Mouse (Mus musculus) CH12.LX (cell line): ENCODE measurements around the gene Gmnn. TPM values are rescaled to one million over a fixed set of nuclear protein-coding genes. Genes with fewer than 3 reads are reported as not detected.

Experiments
- DNase-seq: peaks from one replicate; pipeline ENCODE4 v3.0.0-alpha.2; 2013; ENCODE audit errors: extremely low read depth
- H3K27ac ChIP-seq: 2 replicates; pipeline ENCODE4 v1.5.1; 2012; ENCODE audit warnings: low read depth, mild to moderate bottlenecking, control low read depth, moderate library complexity; ENCODE audit not compliant: insufficient read depth
- H3K27me3 ChIP-seq: replicated peaks from 2 replicates; pipeline ENCODE3; 2012; ENCODE audit warnings: inconsistent platforms
- H3K36me3 ChIP-seq, 2 experiments: replicated peaks in 1 of 2; 2 replicates each; pipeline versions ENCODE3 to v1.6.1; 2012; ENCODE audit warnings: inconsistent platforms in 1 of 2, low read length in 1 of 2, mild to moderate bottlenecking in 1 of 2, mixed read lengths in 1 of 2, moderate library complexity in 1 of 2; ENCODE audit not compliant: control insufficient read depth in 1 of 2, insufficient read depth in 1 of 2
- H3K4me1 ChIP-seq, 2 experiments: 2 replicates each; pipeline ENCODE4 v1.6.1; 2012; ENCODE audit warnings: inconsistent platforms in 1 of 2, moderate library complexity in 1 of 2; ENCODE audit not compliant: insufficient read depth in 2 of 2, control insufficient read depth in 1 of 2
- H3K4me2 ChIP-seq: 2 replicates; pipeline ENCODE4 v1.6.1; 2012; ENCODE audit warnings: low read depth, mild to moderate bottlenecking, control low read depth; ENCODE audit not compliant: poor library complexity, insufficient read depth, severe bottlenecking
- H3K4me3 ChIP-seq, 3 experiments: fragments of 150-350 bp in 1 of 3; sonication (generic) in 1 of 3; replicated peaks in 1 of 3; 2 replicates each; pipeline versions ENCODE3 to v1.5.1; 2011 to 2012; ENCODE audit warnings: low read depth in 2 of 3, low read length in 2 of 3, mild to moderate bottlenecking in 2 of 3, moderate library complexity in 2 of 3, control low read depth in 1 of 3, improper control_type of control experiment in 1 of 3, inconsistent platforms in 1 of 3, mixed read lengths in 1 of 3; ENCODE audit not compliant: poor library complexity in 1 of 3
- H3K79me2 ChIP-seq: replicated peaks from 2 replicates; pipeline ENCODE4 v1.6.1; 2012; ENCODE audit warnings: mild to moderate bottlenecking, moderate library complexity; ENCODE audit not compliant: control insufficient read depth, poor library complexity, insufficient read depth, severe bottlenecking; ENCODE audit errors: extremely low read depth
- H3K9ac ChIP-seq: 2 replicates; pipeline ENCODE4 v1.6.1; 2012; ENCODE audit warnings: low read depth, mild to moderate bottlenecking, control low read depth, moderate library complexity; ENCODE audit not compliant: insufficient read depth
- H3K9me3 ChIP-seq: replicated peaks from 2 replicates; pipeline ENCODE3; 2012; ENCODE audit warnings: low read length, inconsistent platforms, mixed read lengths
- BHLHE40 ChIP-seq: IDR thresholded peaks from 2 replicates; pipeline ENCODE4 v1.6.1; 2011; ENCODE audit warnings: mild to moderate bottlenecking, low read depth, low read length, improper control_type of control experiment
- CHD2 ChIP-seq: IDR thresholded peaks from 2 replicates; pipeline ENCODE4 v1.6.1; 2011; ENCODE audit warnings: low read length, improper control_type of control experiment
- E2F4 ChIP-seq: IDR thresholded peaks from 2 replicates; pipeline ENCODE4 v1.6.1; 2011; ENCODE audit warnings: low read depth, low read length, improper control_type of control experiment; ENCODE audit not compliant: insufficient replicate concordance
- ELF1 ChIP-seq: IDR thresholded peaks from 2 replicates; pipeline ENCODE4 v1.6.1; 2014; ENCODE audit warnings: low read depth, mild to moderate bottlenecking, inconsistent platforms, low read length, improper control_type of control experiment
- ETS1 ChIP-seq: conservative IDR thresholded peaks from 2 replicates; pipeline ENCODE4 v1.6.1; 2012; ENCODE audit warnings: low read depth, mild to moderate bottlenecking, inconsistent platforms, low read length, improper control_type of control experiment, moderate library complexity
- HCFC1 ChIP-seq: IDR thresholded peaks from 2 replicates; pipeline ENCODE4 v1.6.1; 2012; ENCODE audit warnings: low read depth, mild to moderate bottlenecking, inconsistent platforms, low read length, improper control_type of control experiment
- IRF4 ChIP-seq: IDR thresholded peaks from 2 replicates; pipeline ENCODE4 v1.6.1; 2014; ENCODE audit warnings: low read depth, mild to moderate bottlenecking, inconsistent platforms, low read length, improper control_type of control experiment
- JUN ChIP-seq: IDR thresholded peaks from 2 replicates; pipeline ENCODE4 v1.6.1; 2011; ENCODE audit warnings: low read depth, mild to moderate bottlenecking, low read length, improper control_type of control experiment, moderate library complexity; ENCODE audit not compliant: insufficient read depth
- JUND ChIP-seq: conservative IDR thresholded peaks from 2 replicates; pipeline ENCODE4 v1.6.1; 2011; ENCODE audit warnings: low read depth, low read length, improper control_type of control experiment
- MAFK ChIP-seq: IDR thresholded peaks from 2 replicates; pipeline ENCODE4 v1.6.1; 2011; ENCODE audit warnings: low read length, improper control_type of control experiment; ENCODE audit not compliant: insufficient replicate concordance
- MEF2A ChIP-seq: IDR thresholded peaks from 2 replicates; pipeline ENCODE4 v1.6.1; 2014; ENCODE audit warnings: low read depth, mild to moderate bottlenecking, inconsistent platforms, low read length, improper control_type of control experiment, borderline replicate concordance
- MXI1 ChIP-seq: IDR thresholded peaks from 2 replicates; pipeline ENCODE4 v1.6.1; 2011; ENCODE audit warnings: mild to moderate bottlenecking, low read depth, low read length, improper control_type of control experiment
- MYC ChIP-seq: IDR thresholded peaks from 2 replicates; pipeline ENCODE4 v1.6.1; 2011; ENCODE audit warnings: low read depth, mild to moderate bottlenecking, improper control_type of control experiment, low read length
- NELFE ChIP-seq: IDR thresholded peaks from 2 replicates; pipeline ENCODE4 v1.6.1; 2011; ENCODE audit warnings: low read depth, low read length, improper control_type of control experiment
- NRF1 ChIP-seq: IDR thresholded peaks from 2 replicates; pipeline ENCODE4 v1.6.1; 2014; ENCODE audit warnings: low read depth, mild to moderate bottlenecking, inconsistent platforms, low read length, improper control_type of control experiment, moderate library complexity
- PAX5 ChIP-seq: IDR thresholded peaks from 2 replicates; pipeline ENCODE4 v1.6.1; 2012; ENCODE audit warnings: low read length, inconsistent platforms, mixed read lengths
- POLR2AphosphoS2 ChIP-seq: IDR thresholded peaks from 2 replicates; pipeline ENCODE4 v1.6.1; 2011; ENCODE audit warnings: low read depth, low read length, improper control_type of control experiment
- RAD21 ChIP-seq: IDR thresholded peaks from 2 replicates; pipeline ENCODE4 v1.6.1; 2011; ENCODE audit warnings: low read depth, mild to moderate bottlenecking, low read length, improper control_type of control experiment, moderate library complexity
- RCOR1 ChIP-seq: conservative IDR thresholded peaks from 2 replicates; pipeline ENCODE4 v1.6.1; 2012; ENCODE audit warnings: low read depth, mild to moderate bottlenecking, inconsistent platforms, low read length, improper control_type of control experiment
- TBP ChIP-seq: conservative IDR thresholded peaks from 2 replicates; pipeline ENCODE4 v1.6.1; 2011; ENCODE audit warnings: low read depth, low read length, improper control_type of control experiment
- TCF12 ChIP-seq: IDR thresholded peaks from 2 replicates; pipeline ENCODE4 v1.6.1; 2014; ENCODE audit warnings: low read depth, mild to moderate bottlenecking, inconsistent platforms, low read length, improper control_type of control experiment
- UBTF ChIP-seq: IDR thresholded peaks from 2 replicates; pipeline ENCODE4 v1.6.1; 2012; ENCODE audit warnings: low read depth, mild to moderate bottlenecking, inconsistent platforms, low read length, improper control_type of control experiment, moderate library complexity
- USF1 ChIP-seq: IDR thresholded peaks from 2 replicates; pipeline ENCODE4 v1.6.1; 2014; ENCODE audit warnings: low read depth, mild to moderate bottlenecking, inconsistent platforms, low read length, improper control_type of control experiment
- USF2 ChIP-seq: conservative IDR thresholded peaks from 2 replicates; pipeline ENCODE4 v1.6.1; 2011; ENCODE audit warnings: low read depth, low read length, improper control_type of control experiment
- ZMIZ1 ChIP-seq: IDR thresholded peaks from 2 replicates; pipeline ENCODE4 v1.6.1; 2012; ENCODE audit warnings: low read depth, mild to moderate bottlenecking, inconsistent platforms, low read length, improper control_type of control experiment
- ZNF384 ChIP-seq: IDR thresholded peaks from 2 replicates; pipeline ENCODE4 v1.6.1; 2012; ENCODE audit warnings: low read depth, low read length, improper control_type of control experiment, inconsistent platforms
- dilution Hi-C: fragments of 300-500 bp; cut with MboI; formaldehyde crosslinking; loops from 2 replicates; pipeline ENCODE4 v1.14.3; 2020; ENCODE audit warnings: low sequenced_read_pairs; ENCODE audit not compliant: extremely low pct_unique_long_range_greater_than_20kb, extremely low pct_ligation_motif_present
- in situ Hi-C: fragments of 300-500 bp; cut with MboI; formaldehyde crosslinking; loops from 3 replicates; pipeline ENCODE4 v1.14.3; 2019; ENCODE audit warnings: low sequenced_read_pairs, low pct_ligation_motif_present, low pct_unique_long_range_greater_than_20kb, mixed read lengths
- polyA plus RNA-seq: library from polyadenylated mRNA; unstranded; fragments of >175 nt; gene quantifications from 2 replicates; pipeline ENCODE4 v1.2.1, GENCODE M21; 2012; ENCODE audit warnings: low read depth; ENCODE audit not compliant: insufficient read length
- total RNA-seq, 2 experiments: library from RNA; depleted of rRNA; stranded (reverse); fragments of 300-350 nt in 1 of 2; fragments of >200 nt in 1 of 2; gene quantifications; 2 replicates each; pipeline ENCODE4 v1.2.3; 2012 to 2014

Gmnn gene
- total and polyA plus RNA-seq, 3 experiments: 117 to 166 (median 166) TPM

- Histone ChIP-seq H3K9me3 (peaks cover 2% of the 10 kb centered on the region), H3K4me2 (no peak overlapping the region), H3K79me2 (no peaks in the 10 kb centered on the region), H3K27ac (no peak overlapping the region), H3K27me3 (no peaks in the 10 kb centered on the region), H3K4me1 (peaks cover 0 to 5% of the 10 kb centered on the region in 2 experiments; a peak in 1 of 4 replicates), H3K4me3 (no peak overlapping the region), H3K36me3 (peaks cover 33 to 73% of the 10 kb centered on the region in 2 experiments), H3K9ac (no peak overlapping the region)
- TF ChIP-seq NRF1: no peak
- no peak for TF ChIP-seq TBP
- TF ChIP-seq RAD21: no peak
- no peak for TF ChIP-seq POLR2AphosphoS2
- TF ChIP-seq BHLHE40: no peak
- TF ChIP-seq MAFK: no peak
- TF ChIP-seq TCF12: no peak
- no peak for TF ChIP-seq ETS1
- TF ChIP-seq IRF4: no peak
- no peak for TF ChIP-seq ELF1
- TF ChIP-seq ZMIZ1: no peak
- TF ChIP-seq UBTF: no peak
- no peak for TF ChIP-seq HCFC1
- TF ChIP-seq CHD2: no peak
- no peak for TF ChIP-seq RCOR1
- TF ChIP-seq USF2: no peak
- no peak for TF ChIP-seq JUND
- TF ChIP-seq NELFE: no peak
- no peak for TF ChIP-seq MYC
- TF ChIP-seq MXI1: no peak
- in situ Hi-C loops (loop anchor here (25.0 kb wide), 1 partner anchor 195 kb away; no protein-coding TSS in a partner anchor), dilution Hi-C loops (no loop called here)
- no peak for DNase-seq
Measured at GRCm38 (mm10) chr13:24717677-24718076, 44.0 kb downstream of the Gmnn start.

- in situ Hi-C loops (loop anchor here (25.0 kb wide), 1 partner anchor 196 kb away; no protein-coding TSS in a partner anchor), dilution Hi-C loops (no loop called here)
- DNase-seq: no peak
- peaks cover 0 to 5% of the 10 kb centered on the region in 2 experiments; a peak in 1 of 4 replicates for H3K4me1 ChIP-seq
- no peaks in the 10 kb centered on the region for H3K27me3 ChIP-seq
- H3K9ac ChIP-seq: no peak overlapping the region
- H3K27ac ChIP-seq: no peak overlapping the region
- H3K4me2 ChIP-seq: no peak overlapping the region
- H3K36me3 ChIP-seq: peaks cover 30 to 74% of the 10 kb centered on the region in 2 experiments
- no peak overlapping the region for H3K4me3 ChIP-seq
- no peaks in the 10 kb centered on the region for H3K79me2 ChIP-seq
- H3K9me3 ChIP-seq: peaks cover 2% of the 10 kb centered on the region
- no peak for TF ChIP-seq E2F4
- TF ChIP-seq USF1: no peak
- no peak for TF ChIP-seq ETS1
- TF ChIP-seq NELFE: no peak
- no peak for TF ChIP-seq USF2
- TF ChIP-seq MEF2A: no peak
- TF ChIP-seq HCFC1: no peak
- TF ChIP-seq ELF1: no peak
- no peak for TF ChIP-seq PAX5
- TF ChIP-seq POLR2AphosphoS2: no peak
- TF ChIP-seq MAFK: no peak
- no peak for TF ChIP-seq ZNF384
- TF ChIP-seq JUN: no peak
Measured at GRCm38 (mm10) chr13:24716441-24716840, 45.3 kb downstream of the Gmnn start.
